Mouse (Mus musculus) forebrain, embryonic 12.5 days (tissue): ENCODE results near the gene Cd72. TPM values are rescaled to one million over a fixed set of nuclear protein-coding genes. Genes with fewer than 3 reads are reported as not detected.
A peak's percentile ranks its signal among the peaks of the same experiment; 100 is the strongest.

Experiments
- ATAC-seq: fragments of 200-750 bp; cut with Nextera tagmentation; 2 replicates; pipeline ENCODE4 v1.8.0; 2017; ENCODE audit warnings: moderate TSS enrichment; ENCODE audit not compliant: low FRiP score
- H3K27ac ChIP-seq: fragments of 300-500 bp; sonication (generic); 2 replicates; pipeline ENCODE4 v1.5.1; 2016; ENCODE audit warnings: mild to moderate bottlenecking
- H3K27me3 ChIP-seq: fragments of 300-500 bp; sonication (generic); 2 replicates; pipeline ENCODE4 v1.6.1; 2016; ENCODE audit warnings: mild to moderate bottlenecking
- H3K36me3 ChIP-seq: fragments of 300-500 bp; sonication (generic); replicated peaks from 2 replicates; pipeline ENCODE4 v1.6.1; 2016; ENCODE audit warnings: mild to moderate bottlenecking
- H3K4me1 ChIP-seq: fragments of 300-500 bp; sonication (generic); 2 replicates; pipeline ENCODE4 v1.6.1; 2016
- H3K4me2 ChIP-seq: fragments of 300-500 bp; sonication (generic); 2 replicates; pipeline ENCODE4 v1.6.1; 2016; ENCODE audit warnings: mild to moderate bottlenecking, moderate library complexity
- H3K4me3 ChIP-seq: fragments of 300-500 bp; sonication (generic); replicated peaks from 2 replicates; pipeline ENCODE4 v1.5.1; 2016; ENCODE audit warnings: mild to moderate bottlenecking
- H3K9ac ChIP-seq: fragments of 300-500 bp; sonication (generic); 2 replicates; pipeline ENCODE4 v1.6.1; 2016; ENCODE audit warnings: mild to moderate bottlenecking
- H3K9me3 ChIP-seq: fragments of 300-500 bp; sonication (generic); 2 replicates; pipeline ENCODE4 v1.6.1; 2016
- WGBS: fragments of 180-500 bp; shearing (Covaris S2); methylation state at CpG from one replicate; pipeline ENCODE4 v1.1.7; 2016; 5-methylcytosine and 5-hydroxymethylcytosine counted together
- polyA plus RNA-seq: library from polyadenylated mRNA; unstranded; fragments of >200 nt; fragmentation: Nextera tagmentation; extraction: Ambion mirVana; gene quantifications from 2 replicates; pipeline ENCODE4 v1.2.1, GENCODE M21; 2016

Gene Cd72
- polyA plus RNA-seq, 1 experiment from 2014 or later: 3.8 TPM

DNA sequence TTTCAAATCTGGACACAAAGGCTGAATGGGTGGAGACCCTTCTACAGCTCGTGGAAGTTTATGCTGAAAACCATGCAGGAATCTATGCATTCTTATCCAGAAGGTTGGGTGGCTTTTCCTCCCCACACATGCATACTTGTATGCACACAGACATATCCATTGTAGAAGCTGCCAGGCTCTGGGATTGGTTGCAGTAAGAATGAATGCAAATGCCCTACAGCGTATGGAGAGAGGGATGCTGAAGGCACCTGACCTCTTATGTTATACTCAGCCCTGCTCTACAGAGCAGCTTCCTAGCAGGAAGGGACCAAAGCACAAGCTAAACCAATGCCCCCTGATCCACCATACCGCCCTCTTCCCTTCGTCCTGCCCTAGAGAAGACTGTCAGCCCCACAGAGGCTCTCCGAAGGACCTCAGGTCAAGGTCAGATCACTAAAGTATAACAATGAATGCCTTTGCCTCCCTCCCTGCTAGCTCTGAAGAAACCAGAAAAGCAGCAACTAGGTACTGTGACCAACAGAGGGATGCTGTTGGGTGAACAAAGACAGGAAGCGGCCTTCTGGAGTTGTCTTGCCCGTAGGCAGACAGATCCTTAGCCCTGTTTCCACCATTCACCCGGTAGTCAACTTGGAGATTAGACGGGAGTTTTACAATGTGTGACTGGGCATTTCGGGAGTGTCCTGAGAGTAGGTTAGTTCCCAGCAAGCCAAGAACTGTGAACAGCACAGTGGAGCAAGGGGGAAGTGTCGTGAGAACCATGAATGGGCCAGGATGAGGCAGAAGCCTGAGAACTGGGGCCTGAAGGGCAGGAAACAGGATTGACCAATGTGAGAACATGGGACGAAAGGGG lies 47.1 kb downstream of the Cd72 start:
- H3K36me3 ChIP-seq: no peaks in the 10 kb centered on the region
- no peaks in the 10 kb centered on the region for H3K9me3 ChIP-seq
- peak overlapping the region; percentile 52 for H3K4me3 ChIP-seq
- ATAC-seq: 0 out of 2 replicates have a peak, but pooled peaks have one; percentile 51
- H3K4me2 ChIP-seq: peak overlapping the region; percentile 67
- peak overlapping the region; percentile 91 for H3K27ac ChIP-seq
- H3K4me1 ChIP-seq: peaks cover 28% of the 10 kb centered on the region
- no peaks in the 10 kb centered on the region for H3K27me3 ChIP-seq
- H3K9ac ChIP-seq: peak overlapping the region; percentile 72
- 72% methylated on average over 12 of the region's 12 CpGs for WGBS

DNA sequence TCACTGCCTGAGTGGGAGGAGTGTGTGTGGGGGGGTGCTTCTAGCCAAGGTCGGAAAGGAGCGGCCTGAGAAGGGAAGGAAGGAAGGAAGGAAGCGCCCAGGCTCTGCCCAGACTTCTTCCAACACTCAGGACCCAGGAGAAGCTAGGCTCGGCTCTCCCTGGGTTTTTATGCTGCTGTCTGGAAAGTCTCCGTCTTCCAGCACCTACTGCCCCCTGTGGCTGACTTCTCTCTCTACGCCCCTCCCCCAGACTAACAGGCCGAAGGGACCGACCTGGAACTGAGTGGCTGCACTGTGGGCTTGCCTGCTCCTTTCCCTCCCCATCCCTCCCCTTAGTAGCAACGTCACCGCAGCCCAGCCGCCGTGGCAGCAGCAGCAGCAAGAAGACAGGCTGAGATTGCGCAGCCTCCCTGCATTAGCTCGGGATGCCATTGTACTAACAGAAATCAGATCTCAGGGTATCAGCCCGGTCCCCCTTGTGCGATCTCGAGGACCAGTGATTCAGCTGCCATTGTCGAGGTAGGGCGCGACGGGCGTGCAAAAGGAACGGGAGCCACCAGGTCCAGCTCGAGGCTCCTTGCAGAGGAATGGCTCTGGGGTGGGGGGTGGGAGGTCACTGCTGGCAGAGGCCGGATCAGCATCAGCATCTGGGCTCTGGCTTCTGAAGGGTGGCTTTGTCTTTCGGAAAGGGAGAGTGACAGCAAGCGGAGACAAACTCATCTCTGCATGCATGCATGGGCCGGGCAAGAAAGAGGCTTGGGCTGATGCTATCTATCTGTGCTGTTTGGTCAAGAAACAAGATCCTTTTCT lies 48.1 kb downstream of the Cd72 start:
- Histone ChIP-seq H3K9ac (peak overlapping the region; percentile 72), H3K4me2 (peak overlapping the region; percentile 67), H3K4me3 (peak overlapping the region; percentile 52), H3K4me1 (peaks cover 31% of the 10 kb centered on the region), H3K27me3 (no peaks in the 10 kb centered on the region), H3K27ac (peak overlapping the region; percentile 91), H3K9me3 (no peaks in the 10 kb centered on the region), H3K36me3 (no peaks in the 10 kb centered on the region)
- peak; percentile 96 for ATAC-seq
- WGBS: 2% methylated on average over 28 of the region's 28 CpGs

DNA sequence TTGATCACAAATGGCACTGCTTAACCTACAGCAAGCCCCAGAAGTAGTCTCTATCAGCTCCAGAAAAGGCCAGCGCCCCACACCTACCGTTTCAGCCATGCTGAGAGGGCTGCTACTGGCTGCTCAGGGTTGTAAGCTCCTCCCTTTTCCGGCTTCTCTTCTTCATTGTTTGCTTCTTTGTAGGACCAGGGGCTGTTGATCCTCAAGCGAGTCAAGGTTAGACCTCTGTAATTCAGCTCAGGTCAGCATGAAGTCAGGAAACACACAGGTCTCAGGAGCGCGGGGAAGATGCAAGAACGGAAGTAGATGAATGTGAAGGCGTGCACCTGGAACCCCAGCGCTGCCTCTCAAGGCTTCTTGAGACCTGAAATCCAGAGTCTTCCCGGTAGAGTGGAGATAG lies 49.7 kb downstream of the Cd72 start:
- no peak overlapping the region for H3K27ac ChIP-seq
- H3K36me3 ChIP-seq: no peaks in the 10 kb centered on the region
- H3K4me3 ChIP-seq: no peak overlapping the region
- no peak for ATAC-seq
- WGBS: 92% methylated on average over 10 of the region's 10 CpGs
- no peak overlapping the region for H3K4me2 ChIP-seq
- no peaks in the 10 kb centered on the region for H3K27me3 ChIP-seq
- peaks cover 37% of the 10 kb centered on the region for H3K4me1 ChIP-seq
- no peak overlapping the region for H3K9ac ChIP-seq
- no peaks in the 10 kb centered on the region for H3K9me3 ChIP-seq

DNA sequence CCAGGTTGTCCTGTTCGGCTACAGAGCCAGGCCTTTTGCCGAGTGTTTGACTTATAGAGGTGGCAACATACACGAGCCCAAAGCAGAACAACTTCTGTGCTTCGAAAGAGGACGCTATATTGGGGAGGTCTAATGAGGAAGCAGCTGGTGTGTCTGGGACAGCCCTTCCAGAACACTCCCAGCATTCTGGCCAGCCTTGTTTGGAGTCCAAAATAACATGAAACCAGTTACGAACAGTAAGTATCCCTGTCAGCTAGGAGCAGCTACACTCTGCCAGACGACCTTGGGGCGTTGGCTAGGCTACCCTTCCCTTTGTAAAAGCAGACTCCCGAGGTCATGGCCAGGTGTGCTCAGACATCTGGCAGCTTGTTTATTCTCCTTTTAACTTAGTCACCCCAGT lies 52.2 kb downstream of the Cd72 start:
- Histone ChIP-seq H3K36me3 (no peaks in the 10 kb centered on the region), H3K4me2 (no peak overlapping the region), H3K4me3 (no peak overlapping the region), H3K9me3 (no peaks in the 10 kb centered on the region), H3K4me1 (peaks cover 30% of the 10 kb centered on the region), H3K27me3 (no peaks in the 10 kb centered on the region), H3K9ac (no peak overlapping the region), H3K27ac (no peak overlapping the region)
- 82% methylated on average over 9 of the region's 9 CpGs for WGBS
- ATAC-seq: no peak

DNA sequence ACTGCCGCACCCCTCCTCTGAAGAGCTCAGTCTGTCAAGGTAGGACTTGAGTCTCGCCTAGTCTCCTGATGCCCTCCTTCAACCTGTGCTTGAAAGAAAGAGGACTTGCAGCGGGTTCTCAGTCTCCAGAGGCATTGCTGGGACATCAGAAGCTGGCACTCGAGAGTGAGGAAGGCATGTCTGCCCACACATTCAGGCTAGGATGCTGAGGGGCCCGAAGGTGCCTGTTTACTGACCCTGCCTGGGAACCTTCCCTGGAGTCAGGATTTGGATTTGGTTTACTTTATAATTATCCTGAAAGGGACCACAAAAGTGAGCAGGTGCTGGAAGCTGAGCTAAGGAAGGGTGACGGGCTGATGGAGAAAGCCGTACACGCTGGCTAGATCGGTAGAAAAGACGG lies 52.9 kb downstream of the Cd72 start:
- Histone ChIP-seq H3K4me2 (no peak overlapping the region), H3K4me1 (peaks cover 29% of the 10 kb centered on the region), H3K27ac (no peak overlapping the region), H3K27me3 (no peaks in the 10 kb centered on the region), H3K4me3 (no peak overlapping the region), H3K9ac (no peak overlapping the region), H3K36me3 (no peaks in the 10 kb centered on the region), H3K9me3 (no peaks in the 10 kb centered on the region)
- ATAC-seq: no peak
- WGBS: 83% methylated on average over 10 of the region's 10 CpGs

DNA sequence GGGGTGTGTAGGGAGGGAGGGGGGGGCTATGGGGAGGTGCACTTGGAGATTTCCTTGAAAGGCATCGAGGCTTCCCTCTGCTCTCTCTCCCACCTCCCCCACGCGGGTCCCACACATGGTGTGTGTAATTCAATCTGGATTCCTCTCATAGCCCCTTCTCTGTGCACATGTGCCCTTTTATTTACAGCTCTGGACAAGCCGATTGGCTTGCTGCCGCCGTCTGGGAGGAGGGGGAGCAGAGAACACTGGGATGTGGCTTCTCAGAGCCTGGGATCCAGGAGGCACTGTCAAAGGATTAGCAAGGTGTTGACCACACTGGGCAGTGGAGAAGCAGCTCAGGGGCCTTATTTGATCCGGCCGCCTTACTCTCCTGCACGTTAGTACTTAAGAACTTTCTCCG lies 53.5 kb downstream of the Cd72 start:
- no peak overlapping the region for H3K9ac ChIP-seq
- H3K27me3 ChIP-seq: no peaks in the 10 kb centered on the region
- ATAC-seq: no peak
- H3K4me1 ChIP-seq: peaks cover 28% of the 10 kb centered on the region
- 14% methylated on average over 10 of the region's 10 CpGs for WGBS
- no peaks in the 10 kb centered on the region for H3K36me3 ChIP-seq
- H3K27ac ChIP-seq: no peak overlapping the region
- H3K4me2 ChIP-seq: no peak overlapping the region
- H3K9me3 ChIP-seq: no peaks in the 10 kb centered on the region
- H3K4me3 ChIP-seq: no peak overlapping the region

DNA sequence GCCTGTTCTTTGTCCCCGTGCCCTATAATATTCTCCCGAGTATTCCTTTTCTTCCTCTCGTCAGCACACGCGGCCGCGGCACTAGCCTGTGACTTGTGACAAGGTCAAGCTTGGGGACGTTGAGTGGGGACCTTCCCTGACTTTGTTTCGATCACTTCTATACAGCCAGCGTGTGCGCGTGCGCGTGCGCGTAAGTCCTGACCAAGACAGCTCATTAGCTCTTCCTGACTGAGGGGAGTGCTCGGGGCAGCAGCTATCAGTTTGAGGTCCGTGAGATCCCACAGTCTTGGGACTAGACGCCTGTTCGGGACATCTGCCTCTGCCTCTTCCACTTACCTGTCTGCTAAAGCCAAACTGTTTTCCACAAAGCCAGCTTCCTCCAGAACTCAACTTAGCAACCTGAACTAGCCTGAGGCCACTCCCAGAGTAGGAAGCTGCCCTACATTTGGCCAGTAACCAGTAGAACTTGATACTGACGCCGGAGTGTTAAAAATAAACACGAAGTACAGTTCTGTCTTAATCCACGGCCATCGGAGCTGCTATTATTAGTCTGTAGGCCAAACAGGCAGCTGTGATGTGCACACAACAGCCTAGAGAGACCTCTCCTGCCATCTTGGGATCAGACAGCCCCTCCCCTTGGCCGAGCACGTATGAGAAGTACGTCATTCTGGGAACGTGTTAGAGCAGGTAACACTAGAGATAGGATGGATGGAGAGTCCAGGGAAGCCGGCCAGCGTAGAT lies 54.9 kb downstream of the Cd72 start:
- no peak overlapping the region for H3K27ac ChIP-seq
- WGBS: 86% methylated on average over 31 of the region's 31 CpGs
- ATAC-seq: no peak

DNA sequence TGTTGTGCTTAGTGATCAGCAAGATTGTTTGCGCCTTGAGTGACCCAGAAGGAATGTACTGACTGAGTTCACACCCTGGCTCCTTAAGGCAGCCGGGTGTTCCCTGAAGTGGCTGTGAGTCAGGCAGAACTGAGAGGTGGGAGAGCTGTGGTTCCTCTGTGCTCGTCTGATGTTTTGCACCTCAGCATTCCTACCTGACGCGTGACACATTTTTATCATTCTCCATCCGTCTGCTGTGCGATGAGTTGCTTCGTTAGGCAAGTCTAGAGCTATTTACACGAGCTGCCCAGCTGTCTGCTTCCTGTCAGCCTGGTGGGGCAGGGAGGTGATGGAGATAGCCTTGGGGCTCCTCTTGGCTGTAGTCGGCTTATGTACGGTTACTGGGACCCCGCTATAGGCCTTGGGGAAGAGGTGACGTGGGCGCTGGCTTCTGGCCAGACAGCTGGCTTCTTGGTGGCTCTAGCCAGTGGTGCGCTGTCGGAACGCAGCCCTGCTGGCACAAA lies 55.5 kb downstream of the Cd72 start:
- no peak for ATAC-seq
- no peak overlapping the region for H3K4me3 ChIP-seq

More for the DNA sequence above, 54.9 kb downstream of the Cd72 start:
- H3K27me3 ChIP-seq: no peaks in the 10 kb centered on the region
- no peak overlapping the region for H3K9ac ChIP-seq
- no peaks in the 10 kb centered on the region for H3K36me3 ChIP-seq
- no peak overlapping the region for H3K4me2 ChIP-seq
- no peak overlapping the region for H3K4me3 ChIP-seq
- peaks cover 20% of the 10 kb centered on the region for H3K4me1 ChIP-seq
- no peaks in the 10 kb centered on the region for H3K9me3 ChIP-seq

DNA sequence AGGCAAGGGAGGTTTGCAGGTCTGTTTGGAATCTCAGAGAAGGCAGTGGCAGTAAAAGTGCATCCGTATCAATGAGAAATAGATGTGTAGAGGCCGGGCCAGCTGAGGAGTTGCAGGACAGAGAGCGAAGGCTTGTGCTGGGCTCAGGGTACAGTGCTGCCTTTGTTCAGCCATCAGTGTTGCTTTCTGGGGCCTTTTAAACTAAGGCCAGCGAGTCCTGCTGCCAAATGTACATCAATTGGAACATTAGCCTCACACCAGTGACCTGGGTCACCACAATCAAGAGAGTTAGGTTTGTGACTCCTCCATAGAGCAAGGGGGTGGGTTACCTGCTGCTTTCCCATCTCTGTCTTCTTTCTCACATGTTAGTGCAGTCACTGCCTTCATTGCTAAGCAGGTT lies 56.4 kb downstream of the Cd72 start:
- H3K4me1 ChIP-seq: peaks cover 20% of the 10 kb centered on the region
- H3K9me3 ChIP-seq: no peaks in the 10 kb centered on the region
- H3K27me3 ChIP-seq: no peaks in the 10 kb centered on the region
- H3K4me3 ChIP-seq: no peak overlapping the region
- no peak overlapping the region for H3K4me2 ChIP-seq
- H3K9ac ChIP-seq: no peak overlapping the region
- H3K36me3 ChIP-seq: no peaks in the 10 kb centered on the region
- no peak overlapping the region for H3K27ac ChIP-seq
- WGBS: 67% methylated on average over 4 of the region's 4 CpGs
- no peak for ATAC-seq

More for the DNA sequence above, 55.5 kb downstream of the Cd72 start:
- no peak overlapping the region for H3K9ac ChIP-seq
- no peaks in the 10 kb centered on the region for H3K36me3 ChIP-seq
- no peaks in the 10 kb centered on the region for H3K27me3 ChIP-seq
- no peak overlapping the region for H3K4me2 ChIP-seq
- 68% methylated on average over 17 of the region's 17 CpGs for WGBS
- no peaks in the 10 kb centered on the region for H3K9me3 ChIP-seq
- peaks cover 20% of the 10 kb centered on the region for H3K4me1 ChIP-seq
- 0 out of 2 replicates have a peak overlapping the region, but pooled peaks have one; percentile 15 for H3K27ac ChIP-seq

Other genes with a start within 250 kb of the Cd72 start
- gene Atp8b5, start 187.5 kb downstream of the Cd72 start, polyA plus RNA-seq: 0.40 and 0.42 TPM in 2 replicates
- gene Rusc2, start 72.6 kb downstream of the Cd72 start, polyA plus RNA-seq: 37.6 and 44.9 TPM in 2 replicates
- gene Fam166b, start 25.5 kb downstream of the Cd72 start, polyA plus RNA-seq: 0.23 TPM in 1 of 2 replicates, not detected in the other
- gene Tesk1, start 12.7 kb downstream of the Cd72 start, polyA plus RNA-seq: 10.5 and 12.6 TPM in 2 replicates
- not detected in 2 replicates for gene Sit1, start 29.1 kb upstream of the Cd72 start, polyA plus RNA-seq
- gene Ccdc107, start 38.3 kb upstream of the Cd72 start, polyA plus RNA-seq: 44.7 and 45.8 TPM in 2 replicates
- gene Arhgef39, start 45.1 kb upstream of the Cd72 start, polyA plus RNA-seq: 45.8 and 50.3 TPM in 2 replicates
- gene Car9, start 52.3 kb upstream of the Cd72 start, polyA plus RNA-seq: 0.27 and 0.50 TPM in 2 replicates
- gene Tpm2, start 69.1 kb upstream of the Cd72 start, polyA plus RNA-seq: 36.5 and 40.2 TPM in 2 replicates
- 45.3 and 46.2 TPM in 2 replicates for gene Creb3, start 107.7 kb upstream of the Cd72 start, polyA plus RNA-seq
- 54.5 and 55.9 TPM in 2 replicates for gene Tln1, start 108.1 kb upstream of the Cd72 start, polyA plus RNA-seq
- gene Rgp1, start 124.1 kb upstream of the Cd72 start, polyA plus RNA-seq: 29.9 and 30.9 TPM in 2 replicates
- 43.7 and 48.2 TPM in 2 replicates for gene Gba2, start 124.2 kb upstream of the Cd72 start, polyA plus RNA-seq
- 0.89 and 3.5 TPM in 2 replicates for gene Msmp, start 129.9 kb upstream of the Cd72 start, polyA plus RNA-seq
- 11.6 and 14.9 TPM in 2 replicates for gene Npr2, start 177.3 kb upstream of the Cd72 start, polyA plus RNA-seq
- 4.3 and 4.6 TPM in 2 replicates for gene Spag8, start 199.0 kb upstream of the Cd72 start, polyA plus RNA-seq
- gene Hint2, start 201.8 kb upstream of the Cd72 start, polyA plus RNA-seq: 69.5 and 71.2 TPM in 2 replicates
- 12.8 and 13.1 TPM in 2 replicates for gene Tmem8b, start 214.3 kb upstream of the Cd72 start, polyA plus RNA-seq
- 2.8 and 3.3 TPM in 2 replicates for gene Fam221b, start 214.5 kb upstream of the Cd72 start, polyA plus RNA-seq
- not detected in 2 replicates for gene Olfr70, start 246.2 kb upstream of the Cd72 start, polyA plus RNA-seq